Mouse (Mus musculus) intestine, embryonic 16.5 days (tissue): Measurements from ENCODE around the gene Wfdc11. TPM values are rescaled to one million over a fixed set of nuclear protein-coding genes. Genes with fewer than 3 reads are reported as not detected.

ENCODE experiments used
- ATAC-seq: fragments of 200-750 bp; cut with Nextera tagmentation; 2 replicates; pipeline ENCODE4 v1.8.0; 2017; ENCODE audit warnings: moderate TSS enrichment, moderate library complexity
- H3K27ac ChIP-seq: fragments of 300-500 bp; sonication (generic); 2 replicates; pipeline ENCODE4 v1.5.1; 2014; ENCODE audit warnings: mild to moderate bottlenecking, low read length
- H3K27me3 ChIP-seq: fragments of 300-500 bp; sonication (generic); replicated peaks from 2 replicates; pipeline ENCODE4 v1.6.1; 2014; ENCODE audit warnings: low read length, control low read depth, mixed read lengths; ENCODE audit not compliant: control insufficient read depth, insufficient read depth
- H3K36me3 ChIP-seq: fragments of 300-500 bp; sonication (generic); 2 replicates; pipeline ENCODE4 v1.6.1; 2014; ENCODE audit warnings: low read length, control low read depth; ENCODE audit not compliant: control insufficient read depth, insufficient read depth
- H3K4me1 ChIP-seq: fragments of 300-500 bp; sonication (generic); 2 replicates; pipeline ENCODE4 v1.6.1; 2014; ENCODE audit warnings: low read length, control low read depth, mixed read lengths; ENCODE audit not compliant: control insufficient read depth, insufficient read depth
- H3K4me2 ChIP-seq: fragments of 300-500 bp; sonication (generic); 2 replicates; pipeline ENCODE4 v1.6.1; 2014; ENCODE audit warnings: low read depth, low read length, control low read depth
- H3K4me3 ChIP-seq: fragments of 300-500 bp; sonication (generic); 2 replicates; pipeline ENCODE4 v1.5.1; 2014; ENCODE audit warnings: mild to moderate bottlenecking, low read length
- H3K9ac ChIP-seq: fragments of 300-500 bp; sonication (generic); 2 replicates; pipeline ENCODE4 v1.6.1; 2014; ENCODE audit warnings: low read depth, low read length
- H3K9me3 ChIP-seq: fragments of 300-500 bp; sonication (generic); 2 replicates; pipeline ENCODE4 v1.6.1; 2016; ENCODE audit warnings: low read length, control low read depth; ENCODE audit not compliant: control insufficient read depth
- WGBS: fragments of 180-500 bp; shearing (Covaris S2); extraction: QIAGEN DNeasy Blood & Tissue Kit; methylation state at CpG from one replicate; pipeline ENCODE4 v1.1.7; 2014; 5-methylcytosine and 5-hydroxymethylcytosine counted together
- polyA plus RNA-seq: library from polyadenylated mRNA; unstranded; fragments of >200 nt; fragmentation: Nextera tagmentation; extraction: Ambion mirVana; gene quantifications from 2 replicates; pipeline ENCODE4 v1.2.1, GENCODE M21; 2015

Gene Wfdc11
- polyA plus RNA-seq, 1 experiment from 2014 or later = not detected

DNA sequence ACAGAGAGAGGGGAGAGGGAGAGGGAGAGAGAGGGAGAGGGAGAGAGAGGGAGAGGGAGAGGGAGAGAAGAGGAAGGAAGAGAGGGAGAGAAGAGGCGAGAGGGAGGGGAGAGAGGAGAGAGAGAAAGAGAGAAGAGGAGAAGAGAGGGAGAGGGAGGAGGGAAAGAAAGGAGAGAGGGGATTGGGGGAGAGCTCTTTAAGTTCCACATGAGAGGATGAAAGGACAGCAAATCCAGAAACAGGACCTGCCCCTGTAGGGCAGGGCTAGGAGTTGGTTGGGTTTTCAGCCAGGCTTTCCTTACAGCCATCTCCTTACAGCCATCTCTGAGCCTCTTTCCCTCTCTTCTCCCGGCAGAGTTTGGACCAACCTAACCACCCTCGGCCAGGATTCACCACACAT, 10.9 kb upstream of the Wfdc11 start, which contains the start of gene Wfdc13:
Wfdc13 (plus strand) TSS at position 301 of the 400 bp plus-strand sequence.
- Histone ChIP-seq H3K4me1 (peaks cover 2% of the 10 kb centered on the region; the same call in 1 of the 2 replicates), H3K27ac (no peak within 1 kb of the TSS), H3K27me3 (no peaks in the 10 kb centered on the region), H3K4me2 (no peak within 1 kb of the TSS), H3K9me3 (no peaks in the 10 kb centered on the region), H3K4me3 (no peak within 1 kb of the TSS), H3K9ac (no peak within 1 kb of the TSS), H3K36me3 (no peaks in the 10 kb centered on the region)
- 70% methylated on average over 3 of the region's 3 CpGs for WGBS
- no peak for ATAC-seq

DNA sequence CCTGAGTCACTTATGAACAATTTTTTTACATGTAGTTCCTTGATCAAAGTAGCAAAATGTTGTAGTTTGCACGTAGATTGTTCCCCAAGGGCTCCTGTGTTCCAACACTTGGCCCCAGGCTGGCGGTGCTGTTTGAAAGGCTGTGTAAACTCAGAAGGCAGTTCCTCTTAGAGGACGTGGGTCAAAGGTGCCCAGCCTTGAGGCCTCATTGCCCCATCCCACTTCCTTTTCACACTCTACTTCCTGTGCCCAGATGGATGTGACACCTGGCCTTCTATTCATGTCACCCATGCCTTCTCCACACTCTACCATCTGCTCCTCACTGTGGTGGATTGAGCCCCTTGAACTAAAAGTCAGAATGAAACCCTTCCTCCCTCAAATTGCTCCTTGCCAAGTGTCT, 6.0 kb upstream of the Wfdc11 start:
- H3K36me3 ChIP-seq = no peaks in the 10 kb centered on the region
- H3K4me3 ChIP-seq = no peak overlapping the region
- H3K9ac ChIP-seq = no peak overlapping the region
- H3K27me3 ChIP-seq = no peaks in the 10 kb centered on the region
- H3K4me2 ChIP-seq = no peak overlapping the region
- 24% methylated on average over 3 of the region's 3 CpGs for WGBS
- peak; percentile 84 for ATAC-seq
- H3K27ac ChIP-seq = no peak overlapping the region
- H3K9me3 ChIP-seq = no peaks in the 10 kb centered on the region
- peaks cover 8% of the 10 kb centered on the region for H3K4me1 ChIP-seq

DNA sequence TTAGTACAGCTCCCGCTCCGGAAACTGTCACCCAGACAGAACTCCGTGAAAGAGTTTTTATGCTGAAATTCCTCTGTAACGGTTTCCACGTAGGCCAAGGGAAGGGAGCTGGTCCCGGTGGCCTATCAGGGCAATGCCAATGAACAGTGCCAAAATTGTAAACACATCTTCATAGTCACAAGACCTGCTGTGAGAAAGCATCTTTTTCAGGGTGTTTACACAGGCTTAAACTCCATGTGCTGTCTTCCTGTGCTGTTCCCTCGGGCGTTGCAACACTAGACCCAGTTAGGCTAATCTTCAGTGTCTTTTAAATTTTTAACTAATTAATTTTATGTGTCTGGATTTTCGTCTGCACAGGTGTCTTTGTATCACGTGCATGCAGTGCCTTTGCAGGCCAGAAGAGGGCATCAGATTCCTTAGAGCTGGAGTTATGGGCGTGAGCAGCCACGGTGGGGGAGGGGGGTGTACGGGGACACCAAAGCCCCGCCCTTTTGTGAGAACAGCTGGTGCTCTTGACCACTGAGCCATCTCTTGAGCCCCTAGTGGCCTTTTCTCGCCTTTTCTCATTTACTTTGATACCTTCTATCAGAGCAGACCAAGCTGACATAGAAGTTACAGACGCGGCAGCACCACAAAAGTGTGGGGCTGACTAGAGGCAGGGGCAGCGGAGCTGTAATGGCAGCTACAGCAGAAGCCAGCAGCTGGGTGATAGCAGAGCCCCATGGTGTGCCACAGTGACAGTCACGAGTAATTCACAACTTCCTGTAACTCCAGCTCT, 5.2 kb upstream of the Wfdc11 start:
- Histone ChIP-seq H3K4me3 (peak overlapping the region; percentile 24), H3K9me3 (no peaks in the 10 kb centered on the region), H3K27me3 (no peaks in the 10 kb centered on the region), H3K27ac (peak overlapping the region; percentile 20; the same call in 1 of the 2 replicates), H3K36me3 (no peaks in the 10 kb centered on the region), H3K4me1 (peaks cover 8% of the 10 kb centered on the region), H3K9ac (peak overlapping the region; percentile 31; the same call in 1 of the 2 replicates), H3K4me2 (peak overlapping the region; percentile 40)
- 19% methylated on average over 19 of the region's 19 CpGs for WGBS
- peak; percentile 79 for ATAC-seq

DNA sequence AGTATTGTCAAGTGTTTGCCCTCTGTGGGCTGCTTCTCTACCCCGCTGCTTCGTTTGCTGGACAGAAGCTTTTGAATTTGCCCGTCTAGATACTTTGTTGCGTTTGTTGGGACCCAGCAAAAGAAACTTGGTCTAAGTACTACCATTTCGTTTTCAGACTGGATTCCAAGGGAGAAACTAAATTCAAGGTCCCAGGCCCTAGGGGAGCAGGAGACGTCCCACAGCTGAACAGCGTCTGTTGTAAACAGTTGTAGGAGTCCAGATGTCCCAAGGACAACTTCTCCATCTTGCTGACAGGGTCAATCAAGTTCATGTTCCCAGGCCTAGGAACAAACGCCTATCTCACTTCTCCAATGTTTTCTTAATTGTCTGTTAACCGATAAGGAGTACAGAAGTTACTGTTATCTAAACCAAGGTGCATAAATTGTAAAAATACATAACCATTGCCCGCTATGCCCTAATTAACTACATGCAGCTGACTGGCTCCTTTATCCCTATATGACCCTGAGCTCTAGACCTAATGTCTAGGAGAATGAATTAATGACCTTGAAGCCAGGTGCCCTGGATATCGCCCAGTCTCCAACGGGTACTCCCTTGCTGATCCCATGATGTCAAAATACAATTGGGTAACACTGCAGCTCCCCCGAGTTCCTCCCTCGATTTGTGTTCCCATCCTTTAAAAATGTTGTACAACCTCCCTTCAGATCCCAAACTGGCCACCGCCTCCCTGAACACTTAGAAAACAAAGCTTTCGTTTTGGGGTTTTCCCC, 3.2 kb upstream of the Wfdc11 start:
- Histone ChIP-seq H3K4me3 (no peak overlapping the region), H3K9me3 (no peaks in the 10 kb centered on the region), H3K27ac (no peak overlapping the region), H3K4me1 (peaks cover 8% of the 10 kb centered on the region), H3K4me2 (no peak overlapping the region), H3K27me3 (no peaks in the 10 kb centered on the region), H3K9ac (no peak overlapping the region), H3K36me3 (no peaks in the 10 kb centered on the region)
- ATAC-seq = no peak
- 70% methylated on average over 16 of the region's 16 CpGs for WGBS

DNA sequence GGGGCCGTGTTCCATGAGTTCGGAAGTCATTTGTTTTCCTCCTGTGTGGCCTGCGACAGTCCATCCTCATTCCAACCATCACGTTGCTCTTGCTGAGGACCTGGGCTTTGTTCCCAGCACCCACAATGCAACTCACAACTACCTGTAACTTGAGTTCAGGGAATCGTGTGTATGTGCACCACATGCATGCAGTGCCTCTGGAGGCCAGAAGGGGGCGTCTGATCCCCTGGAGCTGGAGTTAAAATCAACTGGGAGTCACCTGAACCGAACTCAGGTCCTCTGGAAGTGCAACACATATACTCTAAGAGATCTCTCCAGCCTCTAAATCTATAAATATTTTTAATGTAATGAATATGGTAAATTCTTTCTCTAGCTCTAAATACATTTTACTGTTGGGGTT, 2.2 kb upstream of the Wfdc11 start:
- no peaks in the 10 kb centered on the region for H3K9me3 ChIP-seq
- H3K27ac ChIP-seq = no peak overlapping the region
- WGBS = 81% methylated on average over 7 of the region's 7 CpGs
- H3K4me2 ChIP-seq = no peak overlapping the region
- no peaks in the 10 kb centered on the region for H3K27me3 ChIP-seq
- H3K36me3 ChIP-seq = no peaks in the 10 kb centered on the region
- H3K4me3 ChIP-seq = no peak overlapping the region
- H3K4me1 ChIP-seq = peaks cover 8% of the 10 kb centered on the region
- H3K9ac ChIP-seq = no peak overlapping the region
- no peak for ATAC-seq

DNA sequence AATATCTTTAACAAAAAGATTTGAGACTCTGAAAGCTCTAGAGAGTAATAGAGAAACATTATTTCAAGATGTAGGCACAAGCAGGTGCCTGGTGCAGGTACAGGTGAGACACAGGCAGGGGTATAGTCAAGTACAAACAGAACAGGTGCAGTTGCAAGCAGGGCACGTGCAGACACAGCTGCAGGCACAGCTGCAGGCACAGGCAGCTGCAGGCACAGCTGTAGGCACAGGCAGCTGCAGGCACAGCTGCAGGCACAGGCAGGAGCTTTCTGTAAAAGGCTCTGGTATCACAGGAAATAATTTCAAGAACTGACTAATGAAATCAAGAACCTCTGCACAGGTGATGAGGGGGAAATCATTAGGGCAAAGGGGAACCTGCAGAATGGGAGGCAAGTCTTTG, 2.9 kb downstream of the Wfdc11 start:
- Histone ChIP-seq H3K9ac (no peak overlapping the region), H3K4me2 (no peak overlapping the region), H3K4me1 (no peaks in the 10 kb centered on the region), H3K9me3 (0 out of 2 replicates have a peak, but pooled peaks cover 4% of the 10 kb centered on the region), H3K27me3 (no peaks in the 10 kb centered on the region), H3K4me3 (no peak overlapping the region), H3K27ac (no peak overlapping the region), H3K36me3 (no peaks in the 10 kb centered on the region)
- WGBS = 13% methylated on average over 1 of the region's 1 CpGs
- ATAC-seq = no peak

DNA sequence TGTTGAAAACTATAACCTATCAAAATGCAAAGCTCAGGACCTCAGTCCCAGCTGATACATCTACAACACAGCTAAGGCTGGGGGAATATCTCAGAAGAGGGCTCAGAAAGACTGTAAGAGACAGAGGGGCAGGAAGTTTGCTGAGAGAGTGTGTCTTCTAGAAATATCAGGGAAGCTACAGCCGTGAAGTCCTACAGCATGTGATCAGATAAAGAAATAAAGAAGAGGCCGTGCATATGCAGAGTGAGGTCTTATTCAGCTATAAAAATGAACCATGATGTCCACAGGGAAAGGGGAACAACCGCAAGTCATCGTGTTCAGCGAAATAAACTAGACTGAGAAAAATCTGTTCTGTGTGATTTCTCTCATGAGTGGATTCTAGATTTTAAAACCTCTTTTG, 3.6 kb downstream of the Wfdc11 start:
- H3K4me2 ChIP-seq = no peak overlapping the region
- no peaks in the 10 kb centered on the region for H3K36me3 ChIP-seq
- no peak for ATAC-seq
- no peak overlapping the region for H3K4me3 ChIP-seq
- WGBS = 80% methylated on average over 5 of the region's 5 CpGs
- no peak overlapping the region for H3K9ac ChIP-seq
- 0 out of 2 replicates have a peak, but pooled peaks cover 4% of the 10 kb centered on the region for H3K9me3 ChIP-seq
- H3K4me1 ChIP-seq = no peaks in the 10 kb centered on the region
- no peaks in the 10 kb centered on the region for H3K27me3 ChIP-seq
- H3K27ac ChIP-seq = no peak overlapping the region

DNA sequence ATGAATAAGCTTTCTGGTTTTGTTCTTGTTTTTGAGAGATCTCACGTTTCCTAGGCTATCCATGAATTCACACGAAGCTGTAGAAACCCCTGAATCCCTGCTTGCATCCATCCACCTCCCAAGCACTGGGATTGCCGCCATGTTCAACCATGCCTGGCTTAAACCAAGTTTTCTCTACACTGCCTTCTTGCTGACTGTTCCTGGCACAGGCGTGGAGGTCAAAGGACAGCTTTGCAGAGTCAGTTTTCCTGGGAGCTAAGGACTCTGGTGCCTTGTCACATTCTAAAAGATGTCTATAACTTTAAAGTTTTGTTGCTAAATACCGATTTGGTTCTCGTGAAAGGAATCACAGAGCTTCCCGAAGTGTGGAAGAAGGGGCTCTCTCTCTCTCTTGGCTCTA, 9.0 kb downstream of the Wfdc11 start:
- ATAC-seq = no peak
- Histone ChIP-seq H3K9me3 (0 out of 2 replicates have a peak, but pooled peaks cover 4% of the 10 kb centered on the region), H3K4me1 (no peaks in the 10 kb centered on the region), H3K36me3 (no peaks in the 10 kb centered on the region), H3K4me3 (no peak overlapping the region), H3K27me3 (no peaks in the 10 kb centered on the region), H3K9ac (no peak overlapping the region), H3K27ac (no peak overlapping the region), H3K4me2 (no peak overlapping the region)
- 87% methylated on average over 7 of the region's 7 CpGs for WGBS

DNA sequence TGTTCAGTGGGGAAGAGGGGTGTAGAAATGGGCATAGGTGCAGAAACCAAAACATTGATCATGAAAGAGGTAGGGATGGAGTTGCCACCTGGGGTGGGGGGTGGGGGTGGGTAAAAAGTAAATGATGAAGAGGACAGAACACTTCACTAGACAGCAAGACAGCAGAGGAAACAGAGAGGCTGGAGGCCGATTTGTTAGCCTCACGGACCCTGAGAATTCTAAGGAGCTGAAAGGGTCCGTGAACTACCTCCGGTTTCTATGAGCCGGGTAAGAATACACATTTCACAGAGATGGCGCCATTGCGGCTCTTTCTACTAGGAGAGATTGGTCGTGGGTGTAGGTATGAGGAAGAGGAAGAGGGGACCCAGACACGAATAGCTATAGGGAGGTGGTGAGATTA, 17.4 kb downstream of the Wfdc11 start, which contains the start of gene Wfdc9:
Wfdc9 (minus strand) TSS at position 101 of the 400 bp plus-strand sequence.
- Histone ChIP-seq H3K27me3 (no peaks in the 10 kb centered on the region; the same call in 1 of the 2 replicates), H3K4me2 (no peak within 1 kb of the TSS), H3K27ac (no peak within 1 kb of the TSS), H3K4me3 (no peak within 1 kb of the TSS), H3K4me1 (no peaks in the 10 kb centered on the region), H3K36me3 (no peaks in the 10 kb centered on the region), H3K9me3 (no peaks in the 10 kb centered on the region), H3K9ac (no peak within 1 kb of the TSS)
- ATAC-seq = no peak
- WGBS = 81% methylated on average over 9 of the region's 9 CpGs
